Mouse (Mus musculus) intestine, postnatal 0 days (tissue): ENCODE results near the gene Sema4b. TPM values are rescaled to one million over a fixed set of nuclear protein-coding genes. Genes with fewer than 3 reads are reported as not detected.

Experiments
- ATAC-seq: fragments of 200-750 bp; cut with Nextera tagmentation; 2 replicates; pipeline ENCODE4 v1.8.0; 2017; ENCODE audit warnings: mild to moderate bottlenecking, moderate TSS enrichment, moderate library complexity
- H3K27ac ChIP-seq: fragments of 300-500 bp; sonication (generic); 2 replicates; pipeline ENCODE4 v1.5.1; 2014; ENCODE audit warnings: mild to moderate bottlenecking, low read depth, low read length, moderate library complexity
- H3K27me3 ChIP-seq: fragments of 300-500 bp; sonication (generic); replicated peaks from 2 replicates; pipeline ENCODE4 v1.6.1; 2014; ENCODE audit warnings: low read length, mixed read lengths; ENCODE audit not compliant: control insufficient read depth, insufficient read depth
- H3K36me3 ChIP-seq: fragments of 300-500 bp; sonication (generic); 2 replicates; pipeline ENCODE4 v1.6.1; 2014; ENCODE audit warnings: mild to moderate bottlenecking, moderate library complexity; ENCODE audit not compliant: control insufficient read depth, insufficient read depth
- H3K4me1 ChIP-seq: fragments of 300-500 bp; sonication (generic); replicated peaks from 2 replicates; pipeline ENCODE4 v1.6.1; 2014; ENCODE audit warnings: antibody characterized with exemption, low read length, mixed read lengths; ENCODE audit not compliant: control insufficient read depth, insufficient read depth
- H3K4me2 ChIP-seq: fragments of 300-500 bp; sonication (generic); replicated peaks from 2 replicates; pipeline ENCODE4 v1.6.1; 2014; ENCODE audit warnings: low read depth, mild to moderate bottlenecking, moderate library complexity
- H3K4me3 ChIP-seq: fragments of 300-500 bp; sonication (generic); 2 replicates; pipeline ENCODE4 v1.5.1; 2014; ENCODE audit warnings: low read depth, low read length
- H3K9ac ChIP-seq: fragments of 300-500 bp; sonication (generic); 2 replicates; pipeline ENCODE4 v1.6.1; 2014; ENCODE audit warnings: mild to moderate bottlenecking, low read depth, low read length
- H3K9me3 ChIP-seq: fragments of 300-500 bp; sonication (generic); 2 replicates; pipeline ENCODE4 v1.6.1; 2016; ENCODE audit warnings: mixed run types; ENCODE audit not compliant: control insufficient read depth
- CTCF ChIP-seq: sonication (generic); IDR thresholded peaks from 2 replicates; pipeline ENCODE4 v1.5.1; 2016; ENCODE audit warnings: low read depth, mild to moderate bottlenecking, control low read depth, antibody characterized with exemption, moderate library complexity
- WGBS: fragments of 180-500 bp; shearing (Covaris S2); extraction: QIAGEN DNeasy Blood & Tissue Kit; methylation state at CpG from one replicate; pipeline ENCODE4 v1.1.7; 2014; 5-methylcytosine and 5-hydroxymethylcytosine counted together
- polyA plus RNA-seq: library from polyadenylated mRNA; unstranded; fragments of >200 nt; fragmentation: Nextera tagmentation; extraction: Ambion mirVana; gene quantifications from 2 replicates; pipeline ENCODE4 v1.2.1, GENCODE M21; 2015

The Sema4b gene
- polyA plus RNA-seq, 1 experiment from 2014 or later: 23.1 TPM

DNA sequence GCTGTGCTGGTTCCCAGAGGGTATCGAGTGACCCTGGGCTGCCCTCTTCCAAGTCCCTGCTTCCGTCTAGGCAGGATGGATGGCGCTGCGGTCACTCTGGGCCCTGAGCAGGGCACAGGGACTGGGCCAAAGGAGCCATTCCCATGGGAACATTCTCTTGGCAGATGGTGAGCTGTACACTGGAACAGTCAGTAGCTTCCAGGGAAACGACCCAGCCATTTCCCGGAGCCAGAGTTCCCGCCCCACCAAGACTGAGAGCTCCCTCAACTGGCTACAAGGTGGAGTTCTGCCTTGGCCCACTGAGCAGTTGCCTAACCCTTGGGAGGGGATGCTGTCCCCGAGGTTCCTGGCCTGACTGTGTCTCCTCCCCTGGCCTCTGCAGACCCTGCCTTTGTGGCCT is 29.9 kb downstream of the Sema4b start:
- no peaks in the 10 kb centered on the region for H3K4me1 ChIP-seq
- 81% methylated on average over 8 of the region's 8 CpGs for WGBS
- peaks cover 77% of the 10 kb centered on the region for H3K36me3 ChIP-seq
- no peak overlapping the region for H3K4me3 ChIP-seq
- peak; percentile 20; the same call in 1 of the 2 replicates for TF ChIP-seq CTCF
- no peak for ATAC-seq
- no peaks in the 10 kb centered on the region for H3K27me3 ChIP-seq
- H3K4me2 ChIP-seq: no peak overlapping the region
- H3K9me3 ChIP-seq: no peaks in the 10 kb centered on the region
- H3K9ac ChIP-seq: no peak overlapping the region
- H3K27ac ChIP-seq: no peak overlapping the region

DNA sequence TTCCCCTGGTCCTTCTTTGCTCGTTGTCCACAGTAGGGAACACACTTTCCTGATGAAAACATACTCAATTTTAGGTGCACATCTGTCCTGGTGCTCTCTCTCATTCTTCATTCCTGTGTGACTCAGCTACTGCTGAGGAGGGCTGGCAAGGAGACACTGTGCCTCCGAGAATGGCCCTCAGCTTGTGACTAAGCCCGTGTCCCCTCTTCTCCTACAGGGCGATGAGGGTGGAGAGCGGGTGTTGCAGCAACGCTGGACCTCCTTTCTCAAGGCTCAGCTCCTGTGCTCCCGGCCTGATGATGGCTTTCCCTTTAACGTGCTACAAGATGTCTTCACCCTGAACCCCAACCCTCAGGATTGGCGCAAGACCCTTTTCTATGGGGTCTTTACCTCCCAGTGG is 32.0 kb downstream of the Sema4b start:
- Histone ChIP-seq H3K4me3 (no peak overlapping the region), H3K36me3 (peaks cover 84% of the 10 kb centered on the region), H3K4me2 (no peak overlapping the region), H3K4me1 (no peaks in the 10 kb centered on the region), H3K9me3 (no peaks in the 10 kb centered on the region), H3K27me3 (no peaks in the 10 kb centered on the region), H3K27ac (no peak overlapping the region), H3K9ac (no peak overlapping the region)
- 92% methylated on average over 9 of the region's 9 CpGs for WGBS
- TF ChIP-seq CTCF: no peak
- ATAC-seq: no peak

DNA sequence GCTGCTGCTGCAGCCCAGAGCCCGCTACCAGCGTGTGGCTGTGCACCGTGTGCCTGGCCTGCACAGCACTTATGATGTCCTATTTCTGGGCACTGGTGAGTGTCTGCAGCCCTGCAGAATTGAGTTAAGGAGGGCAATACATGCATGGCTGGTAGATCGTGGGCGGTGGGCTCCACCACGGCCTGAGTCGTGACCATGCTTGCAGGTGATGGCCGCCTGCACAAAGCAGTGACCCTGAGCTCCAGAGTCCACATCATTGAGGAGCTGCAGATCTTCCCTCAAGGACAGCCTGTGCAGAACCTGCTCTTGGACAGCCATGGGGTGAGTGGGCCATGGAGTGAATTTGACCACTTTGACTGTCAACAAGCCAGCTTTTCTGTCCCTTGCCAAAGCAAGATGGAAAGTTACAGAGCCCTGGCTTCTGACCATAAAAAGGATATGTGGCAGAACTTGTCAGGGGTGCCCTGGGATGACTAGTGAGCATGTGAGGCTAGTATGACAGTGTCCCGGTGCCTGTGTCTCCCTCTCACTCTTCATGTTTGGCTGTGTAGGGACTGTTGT is 33.7 kb downstream of the Sema4b start:
- no peak for TF ChIP-seq CTCF
- Histone ChIP-seq H3K4me2 (no peak overlapping the region), H3K36me3 (peaks cover 91% of the 10 kb centered on the region), H3K4me3 (no peak overlapping the region), H3K9ac (no peak overlapping the region), H3K9me3 (no peaks in the 10 kb centered on the region), H3K27me3 (no peaks in the 10 kb centered on the region), H3K4me1 (no peaks in the 10 kb centered on the region), H3K27ac (no peak overlapping the region)
- 93% methylated on average over 9 of the region's 9 CpGs for WGBS
- no peak for ATAC-seq

DNA sequence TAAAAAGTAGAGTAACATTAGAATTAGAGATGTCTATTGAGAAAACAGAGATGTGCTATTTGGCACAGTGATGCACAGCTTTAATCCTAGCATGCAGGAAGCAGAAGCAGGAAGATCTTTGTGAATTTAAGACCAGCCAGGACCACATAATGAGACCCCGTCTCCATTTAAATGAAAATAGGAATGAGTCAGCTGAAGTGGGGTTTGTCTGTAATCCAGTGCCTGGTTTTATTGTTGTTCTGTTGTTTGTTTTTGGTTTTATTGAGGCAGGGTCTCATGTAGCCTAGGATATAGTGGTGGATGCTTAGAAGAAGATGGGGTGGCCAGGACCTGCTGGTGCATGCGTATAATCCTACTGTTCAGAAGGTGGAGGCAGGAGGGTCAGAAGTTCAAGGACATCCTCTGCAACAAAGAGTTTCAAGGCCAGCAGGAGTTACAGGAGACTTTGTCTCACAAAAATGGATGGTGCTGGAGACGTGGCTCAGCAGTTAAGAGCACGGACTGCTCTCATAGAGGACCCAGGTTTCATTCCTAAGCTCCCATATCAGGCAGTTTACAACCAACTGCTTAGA is 34.6 kb downstream of the Sema4b start:
- no peak for ATAC-seq
- Histone ChIP-seq H3K4me1 (no peaks in the 10 kb centered on the region), H3K9ac (no peak overlapping the region), H3K9me3 (no peaks in the 10 kb centered on the region), H3K27me3 (no peaks in the 10 kb centered on the region), H3K4me2 (no peak overlapping the region), H3K4me3 (no peak overlapping the region), H3K36me3 (peaks cover 90% of the 10 kb centered on the region), H3K27ac (no peak overlapping the region)
- 81% methylated on average over 4 of the region's 4 CpGs for WGBS
- no peak for TF ChIP-seq CTCF

DNA sequence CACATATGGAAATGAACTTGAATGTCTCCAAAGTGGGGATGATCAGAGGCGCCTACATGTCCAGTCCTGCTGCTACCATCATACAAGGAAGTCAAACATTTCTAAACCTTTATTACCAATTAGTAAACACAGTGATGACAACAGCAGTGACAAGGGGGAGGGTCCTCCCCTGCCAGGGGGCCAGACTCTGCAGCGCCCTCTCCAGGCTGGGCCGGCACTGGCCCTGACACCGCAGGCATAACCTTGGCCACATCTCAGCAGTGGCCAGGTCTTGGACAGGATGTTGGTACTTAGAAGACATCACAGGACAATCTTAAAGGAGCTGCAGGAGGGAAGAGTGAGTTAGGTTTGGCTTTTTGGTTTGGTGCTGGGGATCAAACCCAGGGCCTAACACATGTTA is 40.4 kb downstream of the Sema4b start:
- Histone ChIP-seq H3K4me1 (no peaks in the 10 kb centered on the region), H3K27ac (no peak overlapping the region; the same call in 1 of the 2 replicates), H3K27me3 (no peaks in the 10 kb centered on the region), H3K36me3 (peaks cover 62% of the 10 kb centered on the region), H3K4me3 (no peak overlapping the region), H3K9me3 (no peaks in the 10 kb centered on the region), H3K9ac (no peak overlapping the region), H3K4me2 (no peak overlapping the region)
- TF ChIP-seq CTCF: peak; percentile 47
- no peak for ATAC-seq
- 84% methylated on average over 4 of the region's 4 CpGs for WGBS

DNA sequence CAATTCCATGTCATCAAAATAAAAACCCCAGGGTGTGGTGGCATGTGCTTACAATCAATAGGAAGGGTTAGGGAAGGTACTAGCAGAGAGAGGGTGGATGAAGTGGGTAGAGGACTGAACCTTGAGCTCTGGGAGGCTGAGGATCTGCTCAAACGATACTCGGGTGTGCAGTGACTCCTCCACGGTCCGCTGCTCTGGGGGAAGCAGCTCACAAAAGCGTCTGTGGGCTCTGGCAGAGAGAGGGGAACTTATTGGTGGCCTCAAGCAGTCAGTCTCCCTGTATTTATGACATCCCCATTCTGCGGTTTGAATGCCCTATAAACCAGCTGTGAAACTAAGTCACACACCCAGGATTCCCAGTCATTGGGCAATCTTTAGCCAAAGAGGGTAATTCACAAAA is 43.6 kb downstream of the Sema4b start:
- H3K4me1 ChIP-seq: 0 out of 2 replicates have a peak, but pooled peaks cover 4% of the 10 kb centered on the region
- H3K4me3 ChIP-seq: no peak overlapping the region
- no peak overlapping the region for H3K9ac ChIP-seq
- no peak for ATAC-seq
- H3K27ac ChIP-seq: 0 out of 2 replicates have a peak overlapping the region, but pooled peaks have one; percentile 98
- H3K36me3 ChIP-seq: peaks cover 34% of the 10 kb centered on the region
- no peaks in the 10 kb centered on the region for H3K9me3 ChIP-seq
- peak overlapping the region; percentile 88 for H3K4me2 ChIP-seq
- no peak for TF ChIP-seq CTCF
- 54% methylated on average over 6 of the region's 6 CpGs for WGBS
- H3K27me3 ChIP-seq: no peaks in the 10 kb centered on the region
